Mouse (Mus musculus): ENCODE results near the gene Pcsk4. TPM values are rescaled to one million over a fixed set of nuclear protein-coding genes. Genes with fewer than 3 reads are reported as not detected.

Gene Pcsk4
- 8.1 and 8.5 TPM in 2 replicates for polyA plus RNA-seq (2015; fragmentation: Nextera tagmentation; extraction: Ambion mirVana)

DNA sequence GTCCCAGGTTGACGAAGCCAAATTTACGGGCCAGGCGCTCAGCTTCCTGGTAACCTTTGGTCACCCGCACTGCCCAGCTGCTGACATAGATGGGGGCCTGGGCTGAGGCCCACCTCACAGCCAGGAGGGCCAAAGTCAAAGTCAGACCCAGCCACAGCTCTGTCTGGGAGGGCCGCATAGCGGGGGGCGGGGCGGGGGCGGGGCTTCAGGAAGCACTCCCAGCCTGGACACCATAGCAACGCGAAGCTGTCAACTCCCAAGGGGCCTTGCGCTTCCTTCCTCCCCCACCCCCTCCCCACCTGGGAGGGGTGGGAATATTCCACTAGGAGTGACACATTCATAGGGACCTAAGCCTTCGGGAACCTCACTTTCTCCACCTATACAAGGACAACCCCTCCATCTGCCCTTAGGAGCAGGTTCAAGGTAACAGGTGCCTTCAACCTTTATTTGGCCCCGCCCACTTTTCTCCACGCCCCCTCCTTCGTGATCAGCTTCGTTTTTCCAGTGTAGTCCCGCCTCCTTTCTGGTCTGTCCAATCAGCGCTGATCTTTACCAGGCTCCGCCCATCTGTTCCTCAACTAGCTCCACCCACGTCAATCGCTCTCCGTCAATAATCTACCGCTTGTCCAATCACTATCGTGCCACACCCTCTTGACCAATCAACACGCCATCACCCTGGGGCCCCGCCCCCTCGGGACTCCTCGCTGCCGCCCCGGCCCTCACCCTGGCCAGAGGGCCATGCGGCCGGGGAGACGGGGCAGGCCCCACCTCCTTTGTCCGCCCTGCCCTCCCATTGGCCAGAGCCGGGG is at the start of gene Pcsk4, which contains the start of gene Reep6:
Gene Pcsk4 (minus strand): TSS at position 226 of the 809 bp plus-strand sequence.
Gene Reep6 (plus strand): TSS at position 681 of the 809 bp plus-strand sequence.
- Histone ChIP-seq H3K4me1 (ENCODE audit: control insufficient read depth, insufficient read depth, low read depth, low read length) (peaks cover 8% of the 10 kb centered on the region), H3K27me3 (replicated peaks; ENCODE audit: control insufficient read depth, insufficient read depth, low read length) (no peaks in the 10 kb centered on the region), H3K4me3 (ENCODE audit: low read length) (peak within 1 kb of the TSS; percentile 59), H3K4me2 (ENCODE audit: low read length) (peak within 1 kb of the TSS; percentile 95), H3K9ac (ENCODE audit: low read depth, low read length) (peak within 1 kb of the TSS; percentile 66), H3K27ac (ENCODE audit: low read depth, low read length) (no peak within 1 kb of the TSS), H3K9me3 (ENCODE audit: control insufficient read depth, low read length) (no peaks in the 10 kb centered on the region), H3K36me3 (ENCODE audit: control insufficient read depth, insufficient read depth, low read length) (no peaks in the 10 kb centered on the region)
- WGBS = 5% methylated on average over 36 of the region's 36 CpGs
- peak; percentile 95 for ATAC-seq

DNA sequence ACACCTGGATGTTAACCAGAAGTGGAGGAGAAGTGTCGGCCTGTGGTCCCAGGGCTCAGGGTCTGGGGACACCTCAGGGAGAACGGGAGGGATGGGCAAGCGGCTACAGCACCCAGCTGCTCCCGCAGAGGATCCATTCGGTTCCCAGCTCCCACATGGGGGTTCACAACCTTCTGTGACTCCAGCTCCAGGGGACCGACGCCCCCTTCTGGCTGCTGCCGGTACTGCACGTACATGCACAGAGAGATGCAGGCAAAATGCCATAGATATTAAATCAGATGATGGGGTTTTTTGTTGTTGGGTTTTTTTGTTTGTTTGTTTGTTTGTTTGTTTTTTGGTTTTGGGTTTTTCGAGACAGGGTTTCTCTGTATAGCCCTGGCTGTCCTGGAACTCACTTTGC is 48.4 kb upstream of the Pcsk4 start:
- WGBS = 45% methylated on average over 10 of the region's 10 CpGs
- no peaks in the 10 kb centered on the region for H3K9me3 ChIP-seq (ENCODE audit: control insufficient read depth, low read length)
- no peak overlapping the region for H3K27ac ChIP-seq (ENCODE audit: low read depth, low read length)
- no peak overlapping the region for H3K4me2 ChIP-seq (ENCODE audit: low read length)
- H3K4me3 ChIP-seq (ENCODE audit: low read length) = no peak overlapping the region
- no peaks in the 10 kb centered on the region for H3K27me3 ChIP-seq (replicated peaks; ENCODE audit: control insufficient read depth, insufficient read depth, low read length)
- H3K4me1 ChIP-seq (ENCODE audit: control insufficient read depth, insufficient read depth, low read depth, low read length) = peaks cover 2% of the 10 kb centered on the region; the same call in 1 of the 2 replicates
- ATAC-seq = no peak
- H3K36me3 ChIP-seq (ENCODE audit: control insufficient read depth, insufficient read depth, low read length) = peaks cover 26% of the 10 kb centered on the region
- H3K9ac ChIP-seq (ENCODE audit: low read depth, low read length) = no peak overlapping the region

DNA sequence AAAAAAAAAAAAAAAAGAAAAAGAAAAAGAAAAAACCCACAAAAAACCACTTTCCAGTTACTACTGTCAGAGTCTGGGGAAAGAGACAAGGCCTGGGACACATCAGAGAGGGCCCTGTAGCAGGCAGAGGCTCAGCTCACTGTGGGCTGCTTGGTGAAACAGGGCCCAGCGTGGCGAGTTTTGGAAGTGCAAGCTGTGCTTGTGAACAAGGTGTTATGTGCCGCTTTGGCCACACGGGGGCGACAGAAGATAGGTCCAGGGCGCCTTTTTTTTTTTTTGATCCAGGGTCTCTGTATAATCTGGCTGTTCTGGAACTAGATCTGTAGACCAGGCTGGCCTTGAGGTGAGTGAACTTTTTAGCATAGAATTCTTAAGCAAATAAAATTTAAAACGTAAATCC is 46.9 kb upstream of the Pcsk4 start:
- no peak overlapping the region for H3K27ac ChIP-seq (ENCODE audit: low read depth, low read length)
- no peak overlapping the region for H3K4me2 ChIP-seq (ENCODE audit: low read length)
- peaks cover 7% of the 10 kb centered on the region for H3K4me1 ChIP-seq (ENCODE audit: control insufficient read depth, insufficient read depth, low read depth, low read length)
- H3K36me3 ChIP-seq (ENCODE audit: control insufficient read depth, insufficient read depth, low read length) = peaks cover 11% of the 10 kb centered on the region
- H3K9ac ChIP-seq (ENCODE audit: low read depth, low read length) = no peak overlapping the region
- ATAC-seq = peak; percentile 41; the same call in 1 of the 2 replicates
- no peaks in the 10 kb centered on the region for H3K27me3 ChIP-seq (replicated peaks; ENCODE audit: control insufficient read depth, insufficient read depth, low read length)
- H3K4me3 ChIP-seq (ENCODE audit: low read length) = no peak overlapping the region
- no peaks in the 10 kb centered on the region for H3K9me3 ChIP-seq (ENCODE audit: control insufficient read depth, low read length)
- under 1% methylated on average over 7 of the region's 7 CpGs for WGBS

- no peak overlapping the region for H3K4me2 ChIP-seq (ENCODE audit: low read length)
- H3K27ac ChIP-seq (ENCODE audit: low read depth, low read length) = no peak overlapping the region
- no peaks in the 10 kb centered on the region for H3K9me3 ChIP-seq (ENCODE audit: control insufficient read depth, low read length)
- peaks cover 7% of the 10 kb centered on the region for H3K4me1 ChIP-seq (ENCODE audit: control insufficient read depth, insufficient read depth, low read depth, low read length)
- H3K27me3 ChIP-seq (replicated peaks; ENCODE audit: control insufficient read depth, insufficient read depth, low read length) = no peaks in the 10 kb centered on the region
- H3K4me3 ChIP-seq (ENCODE audit: low read length) = no peak overlapping the region
- no peak overlapping the region for H3K9ac ChIP-seq (ENCODE audit: low read depth, low read length)
- WGBS = 13% methylated on average over 6 of the region's 6 CpGs
- no peaks in the 10 kb centered on the region for H3K36me3 ChIP-seq (ENCODE audit: control insufficient read depth, insufficient read depth, low read length)
- ATAC-seq = no peak
These were observed 44.8 kb upstream of the Pcsk4 start for GRCm38 (mm10) chr10:80374063-80374462.

DNA sequence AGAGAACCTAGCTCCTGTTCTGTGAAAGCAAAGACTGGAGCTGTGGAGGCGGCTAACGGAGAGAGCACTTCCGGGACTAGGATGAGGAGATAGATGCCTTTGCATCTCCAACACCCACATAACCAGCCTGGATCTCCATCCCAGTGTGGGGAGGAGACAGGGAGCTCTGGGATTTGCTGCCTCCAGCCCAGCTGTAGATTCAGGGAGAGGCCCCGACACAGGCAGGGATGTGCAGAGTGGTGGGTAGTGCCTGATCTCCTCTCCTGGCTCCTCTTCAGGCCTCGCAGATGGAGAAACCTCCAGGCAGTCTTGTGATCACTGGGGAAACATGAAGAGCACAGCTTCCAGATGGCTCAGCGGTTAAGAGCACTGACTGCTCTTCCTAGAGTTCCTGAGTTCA is 43.4 kb upstream of the Pcsk4 start:
- ATAC-seq = no peak
- no peak overlapping the region for H3K4me2 ChIP-seq (ENCODE audit: low read length)
- H3K27ac ChIP-seq (ENCODE audit: low read depth, low read length) = no peak overlapping the region
- no peak overlapping the region for H3K4me3 ChIP-seq (ENCODE audit: low read length)
- no peaks in the 10 kb centered on the region for H3K9me3 ChIP-seq (ENCODE audit: control insufficient read depth, low read length)
- WGBS = 83% methylated on average over 6 of the region's 6 CpGs
- H3K9ac ChIP-seq (ENCODE audit: low read depth, low read length) = no peak overlapping the region; the same call in 1 of the 2 replicates
- H3K36me3 ChIP-seq (ENCODE audit: control insufficient read depth, insufficient read depth, low read length) = no peaks in the 10 kb centered on the region
- H3K4me1 ChIP-seq (ENCODE audit: control insufficient read depth, insufficient read depth, low read depth, low read length) = peaks cover 7% of the 10 kb centered on the region
- no peaks in the 10 kb centered on the region for H3K27me3 ChIP-seq (replicated peaks; ENCODE audit: control insufficient read depth, insufficient read depth, low read length)

DNA sequence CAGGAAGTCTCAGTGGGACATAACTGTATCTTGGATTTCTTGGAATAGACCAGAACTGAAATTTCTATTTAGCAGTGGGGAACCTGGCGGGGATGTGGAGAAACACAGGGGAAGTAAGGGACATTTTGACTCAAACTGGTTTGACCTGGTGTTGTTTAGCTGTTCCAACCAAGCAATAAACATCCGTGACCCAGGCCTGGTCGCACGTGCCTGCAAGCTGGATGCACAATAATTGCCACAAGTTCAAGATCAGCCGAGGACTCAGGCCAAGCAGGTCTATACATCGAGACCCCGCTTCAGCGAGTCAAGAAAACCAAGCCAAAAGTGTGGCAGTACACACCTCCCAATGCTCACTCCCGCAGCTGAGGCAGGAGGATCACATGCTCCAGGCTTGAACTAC is 42.7 kb upstream of the Pcsk4 start:
- Histone ChIP-seq H3K27ac (ENCODE audit: low read depth, low read length) (no peak overlapping the region), H3K36me3 (ENCODE audit: control insufficient read depth, insufficient read depth, low read length) (no peaks in the 10 kb centered on the region), H3K27me3 (replicated peaks; ENCODE audit: control insufficient read depth, insufficient read depth, low read length) (no peaks in the 10 kb centered on the region), H3K9ac (ENCODE audit: low read depth, low read length) (no peak overlapping the region; the same call in 1 of the 2 replicates), H3K4me3 (ENCODE audit: low read length) (peak overlapping the region; percentile 37; the same call in 1 of the 2 replicates), H3K9me3 (ENCODE audit: control insufficient read depth, low read length) (no peaks in the 10 kb centered on the region), H3K4me2 (ENCODE audit: low read length) (peak overlapping the region; percentile 51), H3K4me1 (ENCODE audit: control insufficient read depth, insufficient read depth, low read depth, low read length) (peaks cover 7% of the 10 kb centered on the region)
- 49% methylated on average over 9 of the region's 9 CpGs for WGBS
- ATAC-seq = no peak

DNA sequence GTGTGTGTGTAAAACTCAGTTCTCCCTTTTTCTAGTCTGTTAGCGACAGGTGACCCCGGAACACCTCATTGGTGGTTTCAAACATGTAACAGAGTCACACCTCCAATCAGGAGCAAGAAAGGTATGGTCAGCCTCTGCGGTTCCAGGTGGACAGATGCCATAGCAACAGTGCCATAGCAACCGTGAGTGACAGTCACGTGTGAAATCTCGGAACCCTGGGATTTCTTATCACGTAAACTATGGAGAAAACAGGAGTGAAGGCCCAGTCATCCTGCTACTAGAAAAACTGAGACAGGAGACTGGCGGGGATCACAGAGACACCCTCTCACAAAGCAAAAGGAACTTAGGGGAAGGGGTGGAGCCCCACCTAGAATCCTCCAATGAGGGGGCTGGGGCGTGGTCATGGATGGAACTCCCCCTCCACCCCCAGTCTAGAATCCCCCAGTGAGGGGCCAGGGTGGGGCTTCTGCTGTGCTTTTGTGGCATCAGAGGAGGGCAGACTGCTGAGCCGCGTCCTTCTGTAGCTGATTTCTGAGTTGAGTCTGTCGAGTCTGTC is 42.2 kb upstream of the Pcsk4 start:
- H3K36me3 ChIP-seq (ENCODE audit: control insufficient read depth, insufficient read depth, low read length) = no peaks in the 10 kb centered on the region
- H3K27me3 ChIP-seq (replicated peaks; ENCODE audit: control insufficient read depth, insufficient read depth, low read length) = no peaks in the 10 kb centered on the region
- peaks cover 7% of the 10 kb centered on the region for H3K4me1 ChIP-seq (ENCODE audit: control insufficient read depth, insufficient read depth, low read depth, low read length)
- 3% methylated on average over 12 of the region's 12 CpGs for WGBS
- peak overlapping the region; percentile 3 for H3K9ac ChIP-seq (ENCODE audit: low read depth, low read length)
- peak overlapping the region; percentile 37 for H3K4me3 ChIP-seq (ENCODE audit: low read length)
- peak; percentile 90 for ATAC-seq
- no peaks in the 10 kb centered on the region for H3K9me3 ChIP-seq (ENCODE audit: control insufficient read depth, low read length)
- H3K27ac ChIP-seq (ENCODE audit: low read depth, low read length) = 0 out of 2 replicates have a peak overlapping the region, but pooled peaks have one; percentile 20
- peak overlapping the region; percentile 51 for H3K4me2 ChIP-seq (ENCODE audit: low read length)

DNA sequence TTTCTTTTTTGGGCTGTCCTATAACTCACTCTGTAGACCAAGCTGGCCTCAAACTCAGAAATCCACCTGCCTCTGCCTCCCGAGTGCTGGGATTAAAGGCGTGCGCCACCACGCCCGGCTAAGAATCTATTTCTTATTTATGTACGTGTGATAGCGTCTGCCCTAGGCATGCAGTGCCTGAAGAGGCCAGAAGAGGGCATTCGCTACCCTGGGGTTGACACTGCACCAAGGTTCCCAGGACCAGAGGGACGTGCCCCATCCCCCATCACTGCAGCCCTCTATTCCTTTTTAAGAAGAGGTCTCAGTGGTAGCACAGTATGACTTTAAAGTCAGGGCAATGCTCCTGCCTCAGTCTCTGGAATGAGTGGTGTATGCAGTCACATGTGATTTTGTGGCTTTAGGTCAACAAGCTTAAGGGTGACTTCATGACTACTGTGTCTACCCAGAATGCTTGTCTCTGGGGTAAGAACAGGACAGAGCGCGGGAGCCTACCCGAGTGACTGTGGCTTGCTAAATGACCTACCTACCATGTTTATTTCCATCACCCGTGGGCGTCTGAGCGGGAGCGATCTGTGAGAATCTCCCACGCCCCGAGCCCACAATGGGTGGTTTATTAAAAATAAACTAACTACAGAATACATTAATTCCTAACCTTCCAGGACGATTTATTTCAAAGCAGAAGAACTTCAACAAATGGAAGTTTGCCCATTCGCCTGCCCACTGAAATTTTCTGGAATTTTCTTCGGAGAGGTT is 40.9 kb upstream of the Pcsk4 start:
- Histone ChIP-seq H3K27me3 (replicated peaks; ENCODE audit: control insufficient read depth, insufficient read depth, low read length) (no peaks in the 10 kb centered on the region), H3K9me3 (ENCODE audit: control insufficient read depth, low read length) (no peaks in the 10 kb centered on the region), H3K4me3 (ENCODE audit: low read length) (no peak overlapping the region), H3K4me2 (ENCODE audit: low read length) (no peak overlapping the region), H3K4me1 (ENCODE audit: control insufficient read depth, insufficient read depth, low read depth, low read length) (peaks cover 7% of the 10 kb centered on the region), H3K9ac (ENCODE audit: low read depth, low read length) (no peak overlapping the region), H3K36me3 (ENCODE audit: control insufficient read depth, insufficient read depth, low read length) (no peaks in the 10 kb centered on the region), H3K27ac (ENCODE audit: low read depth, low read length) (no peak overlapping the region)
- 80% methylated on average over 21 of the region's 21 CpGs for WGBS
- ATAC-seq = no peak

- ATAC-seq = no peak
- H3K4me2 ChIP-seq (ENCODE audit: low read length) = no peak overlapping the region
- H3K9ac ChIP-seq (ENCODE audit: low read depth, low read length) = no peak overlapping the region
- H3K9me3 ChIP-seq (ENCODE audit: control insufficient read depth, low read length) = no peaks in the 10 kb centered on the region
- 91% methylated on average over 6 of the region's 6 CpGs for WGBS
- no peak overlapping the region for H3K4me3 ChIP-seq (ENCODE audit: low read length)
- no peaks in the 10 kb centered on the region for H3K36me3 ChIP-seq (ENCODE audit: control insufficient read depth, insufficient read depth, low read length)
- no peak overlapping the region for H3K27ac ChIP-seq (ENCODE audit: low read depth, low read length)
- peaks cover 10% of the 10 kb centered on the region for H3K4me1 ChIP-seq (ENCODE audit: control insufficient read depth, insufficient read depth, low read depth, low read length)
- H3K27me3 ChIP-seq (replicated peaks; ENCODE audit: control insufficient read depth, insufficient read depth, low read length) = peaks cover 3% of the 10 kb centered on the region; the same call in 1 of the 2 replicates
These were observed 39.1 kb upstream of the Pcsk4 start for GRCm38 (mm10) chr10:80368392-80368791.
